Mouse (Mus musculus) cerebellum, adult 11-12 months (tissue): Measurements from ENCODE around the gene Rnf26.

ENCODE experiments used
- DNase-seq: peaks from one replicate; pipeline ENCODE4 v3.0.0; 2022

The Rnf26 gene

GRCm38 (mm10) chr9:44087761-44088455, 25.4 kb downstream of the Rnf26 start:
- peak; percentile 72 for DNase-seq

- peak; percentile 69 for DNase-seq
These were observed 26.4 kb downstream of the Rnf26 start for GRCm38 (mm10) chr9:44086960-44087359.

GRCm38 (mm10) chr9:44085741-44086665, 27.3 kb downstream of the Rnf26 start:
- peak; percentile 96 for DNase-seq

GRCm38 (mm10) chr9:44085276-44085675, 28.0 kb downstream of the Rnf26 start:
- DNase-seq = peak; percentile 83

GRCm38 (mm10) chr9:44084659-44085229, 28.6 kb downstream of the Rnf26 start:
- peak; percentile 96 for DNase-seq

- DNase-seq = no peak
These were observed 29.1 kb downstream of the Rnf26 start for GRCm38 (mm10) chr9:44084236-44084635.

GRCm38 (mm10) chr9:44083392-44084121, 29.8 kb downstream of the Rnf26 start:
- DNase-seq = peak; percentile 69

GRCm38 (mm10) chr9:44082266-44082665, 31.1 kb downstream of the Rnf26 start:
- peak; percentile 50 for DNase-seq

GRCm38 (mm10) chr9:44081581-44081980, 31.7 kb downstream of the Rnf26 start:
- DNase-seq = peak; percentile 38

- DNase-seq = peak; percentile 75
These were observed 32.4 kb downstream of the Rnf26 start for GRCm38 (mm10) chr9:44080953-44081352.

- peak; percentile 63 for DNase-seq
These were observed 33.1 kb downstream of the Rnf26 start for GRCm38 (mm10) chr9:44079997-44080780.

- peak; percentile 99 for DNase-seq
These were observed 34.2 kb downstream of the Rnf26 start for GRCm38 (mm10) chr9:44078955-44079756.

GRCm38 (mm10) chr9:44078136-44078797, 35.0 kb downstream of the Rnf26 start:
- DNase-seq = no peak

GRCm38 (mm10) chr9:44077266-44077910, 35.9 kb downstream of the Rnf26 start:
- DNase-seq = peak; percentile 52

GRCm38 (mm10) chr9:44076764-44077120, 36.6 kb downstream of the Rnf26 start:
- peak; percentile 83 for DNase-seq

- DNase-seq = peak; percentile 73
These were observed 37.1 kb downstream of the Rnf26 start for GRCm38 (mm10) chr9:44075996-44076763.

GRCm38 (mm10) chr9:44075276-44075995, 37.9 kb downstream of the Rnf26 start:
- DNase-seq = no peak
